Mouse (Mus musculus) neutrophil, adult 5-6 weeks (primary cell): Measurements from ENCODE around the gene Fkbp1b. TPM values are rescaled to one million over a fixed set of nuclear protein-coding genes. Genes with fewer than 3 reads are reported as not detected.
"Not testable (repeated sequence)": the region's sequence is repeated elsewhere in the genome, so short reads cannot be mapped to it uniquely, and the experiment has no call there.

Experiments
- ATAC-seq: fragments of 151-379, 151-347 bp; 2 replicates; pipeline ENCODE4 v1.8.0; 2017; ENCODE audit warnings: mild to moderate bottlenecking, moderate TSS enrichment; ENCODE audit not compliant: insufficient number of reproducible peaks, poor library complexity, low FRiP score, severe bottlenecking; ENCODE audit errors: extremely low read depth
- total RNA-seq: library from RNA; stranded (forward); fragments of 200-1000 nt; gene quantifications from 2 replicates; pipeline ENCODE4 v1.2.3, GENCODE M21; 2017

Gene Fkbp1b
- 0.70 and 2.1 TPM in 2 replicates for total RNA-seq

GRCm38 (mm10) chr12:4841392-4841887, at the start of gene Fkbp1b:
Gene Fkbp1b, minus strand, starts transcription at chr12:4841591.
- no peak for ATAC-seq

- ATAC-seq: no peak
Observed at GRCm38 (mm10) chr12:4889891-4890290, 48.5 kb upstream of the Fkbp1b start.

DNA sequence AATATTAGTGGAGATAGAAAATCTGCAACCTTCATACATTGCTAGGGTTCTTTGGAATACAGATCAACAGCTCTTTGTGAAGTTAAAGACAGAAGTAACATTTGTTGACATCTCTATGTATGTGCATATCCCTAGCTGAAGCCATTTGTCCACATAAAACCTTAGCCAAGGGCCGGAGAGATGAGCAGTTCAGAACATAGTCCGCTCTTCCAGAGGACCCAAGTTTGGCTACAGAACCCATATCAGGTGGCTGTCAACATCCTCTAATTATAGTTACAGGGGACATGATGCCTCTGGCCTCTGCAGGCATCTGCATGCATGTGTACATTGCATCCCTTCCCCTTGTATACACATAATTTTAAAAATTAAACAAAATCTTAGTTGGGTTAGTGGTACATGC, 47.9 kb upstream of the Fkbp1b start:
- ATAC-seq: no peak

GRCm38 (mm10) chr12:4888739-4889138, 47.3 kb upstream of the Fkbp1b start:
- ATAC-seq: no peak

DNA sequence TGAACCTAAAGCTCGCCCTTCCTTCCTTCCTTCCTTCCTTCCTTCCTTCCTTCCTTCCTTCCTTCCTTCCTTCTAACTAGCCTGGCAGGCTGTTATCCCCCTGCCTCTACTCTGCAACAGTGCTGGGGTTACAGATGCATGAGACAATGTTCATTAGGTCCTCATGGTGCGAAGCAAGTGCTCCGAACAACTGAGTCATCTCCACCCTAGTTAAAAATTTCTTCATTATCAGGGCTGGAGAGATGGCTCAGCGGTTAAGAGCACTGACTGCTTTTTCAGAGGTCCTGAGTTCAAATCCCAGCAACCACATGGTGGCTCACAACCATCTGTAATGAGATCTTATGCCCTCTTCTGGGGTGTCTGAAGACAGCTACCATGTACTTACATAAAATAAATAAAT, 45.2 kb upstream of the Fkbp1b start:
- ATAC-seq: not testable (repeated sequence)

DNA sequence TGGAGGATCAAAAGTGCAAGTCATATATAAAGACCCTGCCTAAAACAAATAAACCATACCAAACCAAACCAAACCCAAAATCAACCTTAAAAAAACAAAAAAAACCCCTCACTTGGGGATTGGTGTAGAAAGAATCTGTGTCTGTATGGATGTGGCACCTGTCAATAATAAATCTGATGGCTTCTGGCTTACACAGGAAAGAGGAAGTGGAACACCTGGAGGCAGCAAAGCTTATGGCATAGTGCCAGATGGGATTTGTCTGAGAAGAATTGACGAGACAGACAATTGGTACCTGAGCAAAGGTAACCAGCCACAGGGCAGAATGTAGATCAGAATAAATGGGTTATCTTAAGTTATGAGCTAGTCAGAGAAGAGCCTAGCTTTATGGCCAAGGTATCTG, 43.7 kb upstream of the Fkbp1b start:
- ATAC-seq: no peak

GRCm38 (mm10) chr12:4882086-4882485, 40.7 kb upstream of the Fkbp1b start:
- no peak for ATAC-seq

DNA sequence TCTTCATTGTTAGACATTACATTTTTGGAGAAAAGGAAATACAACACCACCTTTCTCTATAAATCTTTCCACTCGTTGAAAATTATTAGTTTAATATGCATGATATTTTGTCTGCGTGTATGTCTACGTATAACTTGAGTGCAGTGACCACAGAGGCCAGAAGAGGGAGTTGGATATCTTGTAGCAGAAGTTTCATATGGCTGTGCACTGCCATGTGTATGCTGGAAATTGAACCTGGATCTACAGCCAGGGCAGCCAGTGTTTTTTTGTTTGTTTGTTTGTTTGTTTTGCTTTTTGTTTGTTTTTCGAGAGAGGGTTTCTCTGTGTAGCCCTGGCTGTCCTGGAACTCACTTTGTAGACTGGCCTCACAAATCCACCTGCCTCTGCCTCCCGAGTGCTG, 37.7 kb upstream of the Fkbp1b start:
- no peak for ATAC-seq

- ATAC-seq: no peak
Observed at GRCm38 (mm10) chr12:4878296-4878783, 36.9 kb upstream of the Fkbp1b start.

DNA sequence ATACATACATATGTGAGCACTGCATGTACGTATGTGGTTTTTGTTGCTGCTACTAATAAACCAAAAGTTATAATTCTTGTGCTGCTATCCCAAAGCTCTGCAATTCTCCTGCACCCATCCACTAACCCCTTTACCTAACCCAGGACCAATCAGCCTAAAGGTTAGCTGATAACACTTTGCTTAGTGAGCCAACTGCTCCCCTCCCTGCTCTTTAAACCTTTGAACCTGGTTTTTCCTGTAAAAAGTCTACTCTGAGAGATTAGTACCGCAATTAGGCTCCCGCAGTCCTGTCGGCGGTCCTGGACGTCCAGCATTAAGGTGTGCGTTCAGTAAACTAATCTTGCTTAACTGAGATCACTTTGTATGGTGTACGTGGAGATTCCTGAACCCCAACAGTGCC, 34.2 kb upstream of the Fkbp1b start:
- no peak for ATAC-seq

GRCm38 (mm10) chr12:4874161-4874927, 33.0 kb upstream of the Fkbp1b start, which contains the start of gene Mfsd2b:
Gene Mfsd2b, minus strand, starts transcription at chr12:4874359.
- ATAC-seq: peak; percentile 34; the same call in 1 of the 2 replicates

DNA sequence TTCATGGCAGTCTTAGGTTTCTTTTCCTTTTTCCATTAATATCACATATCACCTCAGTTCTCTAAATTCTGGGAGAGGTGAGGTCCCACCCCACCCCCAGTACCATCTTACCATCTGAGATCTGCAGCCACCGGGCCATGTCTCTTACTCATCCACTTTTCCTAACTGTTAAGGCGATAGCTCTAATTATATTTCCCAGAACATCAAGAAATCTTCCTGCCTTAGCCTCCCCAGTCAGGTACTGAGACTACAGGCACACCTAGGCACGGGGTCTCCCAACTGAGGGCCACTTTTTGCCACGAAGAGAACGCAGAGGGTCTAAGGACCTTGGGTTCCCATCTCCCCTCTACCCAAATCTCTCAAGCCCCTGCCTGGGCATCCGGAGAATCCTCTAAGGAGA, 32.1 kb upstream of the Fkbp1b start:
- no peak for ATAC-seq

DNA sequence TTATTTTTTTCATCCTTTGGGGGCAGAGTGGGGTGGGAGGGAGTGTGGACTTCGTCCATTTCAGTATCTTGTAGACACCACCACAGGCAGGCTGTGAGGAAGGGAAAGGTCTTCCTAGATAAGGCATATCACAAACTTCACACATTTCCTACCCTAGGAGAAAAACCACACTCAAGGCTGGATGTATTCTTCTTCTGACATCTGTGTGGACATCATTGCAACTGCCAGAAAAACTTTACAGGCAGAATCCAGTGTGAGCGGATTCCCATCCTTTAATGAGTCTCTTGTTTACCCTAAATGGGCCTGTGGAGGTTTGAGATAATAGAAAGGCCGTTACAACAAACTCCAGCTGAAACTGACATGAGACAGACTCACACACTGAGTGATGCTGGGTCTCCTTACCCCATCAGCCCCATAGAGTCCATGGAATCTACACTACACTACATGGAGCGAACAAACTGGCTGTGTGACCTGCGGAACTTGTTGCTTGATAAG, 31.6 kb upstream of the Fkbp1b start:
- ATAC-seq: no peak

- ATAC-seq: no peak
Observed at GRCm38 (mm10) chr12:4872273-4872672, 30.9 kb upstream of the Fkbp1b start.

DNA sequence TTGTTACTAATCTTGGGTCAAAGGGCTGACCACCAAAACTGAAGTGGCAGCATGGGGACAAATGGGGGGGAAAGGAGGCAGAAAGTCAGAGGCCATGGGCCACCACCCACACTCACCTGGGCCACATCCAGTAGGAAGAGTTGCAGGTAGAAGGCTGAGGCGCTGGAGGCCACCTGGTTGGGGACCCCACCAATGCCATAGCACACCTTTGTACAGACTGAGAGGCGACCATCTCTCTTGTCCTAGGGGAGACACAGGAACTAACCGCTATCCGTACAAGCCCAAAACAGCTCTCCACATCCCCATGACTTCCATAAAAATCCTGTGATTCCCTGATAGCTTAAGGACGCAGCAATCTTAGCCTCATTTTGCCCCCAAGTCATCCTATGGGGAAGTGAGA, 29.9 kb upstream of the Fkbp1b start:
- ATAC-seq: no peak

DNA sequence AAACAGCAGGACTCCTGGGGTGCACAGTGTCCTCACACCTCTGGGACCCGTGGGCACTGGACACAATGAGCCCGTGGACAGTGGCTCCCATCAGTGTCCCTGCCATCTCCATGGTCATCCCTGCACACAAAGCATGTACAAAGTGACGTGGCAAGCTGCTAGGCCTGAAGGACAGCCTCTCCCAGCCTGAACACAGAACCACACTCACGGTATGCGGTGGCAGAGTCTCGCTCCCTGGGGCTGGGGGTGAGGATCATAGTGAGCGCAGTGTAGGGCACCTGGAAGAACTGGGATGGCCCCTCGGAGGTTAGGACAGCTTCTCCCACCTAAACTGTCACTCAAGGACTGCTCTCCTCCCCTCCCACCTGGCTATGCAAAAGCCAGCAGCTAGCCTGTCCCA, 27.5 kb upstream of the Fkbp1b start:
- ATAC-seq: no peak

DNA sequence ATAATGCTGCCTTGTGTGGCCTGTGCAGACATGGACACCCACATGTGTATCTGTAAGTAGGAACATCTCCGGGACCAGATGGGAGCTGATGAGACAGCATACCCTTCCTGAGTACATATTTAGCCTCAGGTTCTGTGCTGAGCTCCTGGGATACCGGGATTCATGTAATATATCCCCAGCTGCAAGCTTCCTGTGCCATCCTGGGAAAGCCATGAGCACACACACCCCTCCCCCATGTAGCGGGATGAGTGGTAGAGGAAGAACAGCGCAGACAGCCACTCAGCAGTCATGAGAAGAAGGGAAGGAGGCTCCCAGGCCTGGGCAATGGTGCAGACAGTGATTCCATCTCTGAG, 22.9 kb upstream of the Fkbp1b start:
- no peak for ATAC-seq

GRCm38 (mm10) chr12:4863654-4864337, 22.4 kb upstream of the Fkbp1b start:
- no peak for ATAC-seq

GRCm38 (mm10) chr12:4862672-4863071, 21.3 kb upstream of the Fkbp1b start:
- ATAC-seq: no peak
